Mouse (Mus musculus) intestine, embryonic 16.5 days (tissue): Measurements from ENCODE around the gene Prdx3. TPM values are rescaled to one million over a fixed set of nuclear protein-coding genes. Genes with fewer than 3 reads are reported as not detected.

Experiments
- ATAC-seq: fragments of 200-750 bp; cut with Nextera tagmentation; 2 replicates; pipeline ENCODE4 v1.8.0; 2017; ENCODE audit warnings: moderate TSS enrichment, moderate library complexity
- H3K27ac ChIP-seq: fragments of 300-500 bp; sonication (generic); 2 replicates; pipeline ENCODE4 v1.5.1; 2014; ENCODE audit warnings: mild to moderate bottlenecking, low read length
- H3K27me3 ChIP-seq: fragments of 300-500 bp; sonication (generic); replicated peaks from 2 replicates; pipeline ENCODE4 v1.6.1; 2014; ENCODE audit warnings: low read length, control low read depth, mixed read lengths; ENCODE audit not compliant: control insufficient read depth, insufficient read depth
- H3K36me3 ChIP-seq: fragments of 300-500 bp; sonication (generic); 2 replicates; pipeline ENCODE4 v1.6.1; 2014; ENCODE audit warnings: low read length, control low read depth; ENCODE audit not compliant: control insufficient read depth, insufficient read depth
- H3K4me1 ChIP-seq: fragments of 300-500 bp; sonication (generic); 2 replicates; pipeline ENCODE4 v1.6.1; 2014; ENCODE audit warnings: low read length, control low read depth, mixed read lengths; ENCODE audit not compliant: control insufficient read depth, insufficient read depth
- H3K4me2 ChIP-seq: fragments of 300-500 bp; sonication (generic); 2 replicates; pipeline ENCODE4 v1.6.1; 2014; ENCODE audit warnings: low read depth, low read length, control low read depth
- H3K4me3 ChIP-seq: fragments of 300-500 bp; sonication (generic); 2 replicates; pipeline ENCODE4 v1.5.1; 2014; ENCODE audit warnings: mild to moderate bottlenecking, low read length
- H3K9ac ChIP-seq: fragments of 300-500 bp; sonication (generic); 2 replicates; pipeline ENCODE4 v1.6.1; 2014; ENCODE audit warnings: low read depth, low read length
- H3K9me3 ChIP-seq: fragments of 300-500 bp; sonication (generic); 2 replicates; pipeline ENCODE4 v1.6.1; 2016; ENCODE audit warnings: low read length, control low read depth; ENCODE audit not compliant: control insufficient read depth
- WGBS: fragments of 180-500 bp; shearing (Covaris S2); extraction: QIAGEN DNeasy Blood & Tissue Kit; methylation state at CpG from one replicate; pipeline ENCODE4 v1.1.7; 2014; 5-methylcytosine and 5-hydroxymethylcytosine counted together
- polyA plus RNA-seq: library from polyadenylated mRNA; unstranded; fragments of >200 nt; fragmentation: Nextera tagmentation; extraction: Ambion mirVana; gene quantifications from 2 replicates; pipeline ENCODE4 v1.2.1, GENCODE M21; 2015

Gene Prdx3
- 161 and 179 TPM in 2 replicates for polyA plus RNA-seq

- 0% methylated on average over 28 of the region's 28 CpGs for WGBS
- H3K27me3 ChIP-seq: no peaks in the 10 kb centered on the region
- peak within 1 kb of the TSS; percentile 75 for H3K4me2 ChIP-seq
- H3K4me1 ChIP-seq: peaks cover 7% of the 10 kb centered on the region; the same call in 1 of the 2 replicates
- peak; percentile 98 for ATAC-seq
- H3K4me3 ChIP-seq: peak within 1 kb of the TSS; percentile 83
- 0 out of 2 replicates have a peak, but pooled peaks cover 2% of the 10 kb centered on the region for H3K36me3 ChIP-seq
- H3K27ac ChIP-seq: peak within 1 kb of the TSS; percentile 77
- H3K9ac ChIP-seq: peak within 1 kb of the TSS; percentile 87
- H3K9me3 ChIP-seq: no peaks in the 10 kb centered on the region
Measured at GRCm38 (mm10) chr19:60874064-60874694, at the start of gene Prdx3. Gene Prdx3 (minus strand): TSS chr19:60874556.

GRCm38 (mm10) chr19:60916869-60917570, 42.7 kb upstream of the Prdx3 start:
- no peak overlapping the region for H3K9ac ChIP-seq
- H3K9me3 ChIP-seq: no peaks in the 10 kb centered on the region
- ATAC-seq: no peak
- no peak overlapping the region for H3K4me2 ChIP-seq
- no peak overlapping the region for H3K4me3 ChIP-seq
- H3K27me3 ChIP-seq: no peaks in the 10 kb centered on the region
- no peak overlapping the region for H3K27ac ChIP-seq
- no peaks in the 10 kb centered on the region for H3K36me3 ChIP-seq
- H3K4me1 ChIP-seq: no peaks in the 10 kb centered on the region; the same call in 1 of the 2 replicates
- 89% methylated on average over 6 of the region's 6 CpGs for WGBS

GRCm38 (mm10) chr19:60915862-60916261, 41.5 kb upstream of the Prdx3 start:
- Histone ChIP-seq H3K4me1 (no peaks in the 10 kb centered on the region; the same call in 1 of the 2 replicates), H3K9me3 (no peaks in the 10 kb centered on the region), H3K4me3 (no peak overlapping the region), H3K27me3 (no peaks in the 10 kb centered on the region), H3K36me3 (no peaks in the 10 kb centered on the region), H3K9ac (no peak overlapping the region), H3K27ac (no peak overlapping the region), H3K4me2 (no peak overlapping the region)
- peak; percentile 72; the same call in 1 of the 2 replicates for ATAC-seq
- WGBS: 65% methylated on average over 3 of the region's 3 CpGs

GRCm38 (mm10) chr19:60915236-60915635, 40.9 kb upstream of the Prdx3 start:
- 45% methylated on average over 4 of the region's 4 CpGs for WGBS
- no peak for ATAC-seq

GRCm38 (mm10) chr19:60911653-60912052, 37.3 kb upstream of the Prdx3 start:
- Histone ChIP-seq H3K4me2 (no peak overlapping the region), H3K4me1 (no peaks in the 10 kb centered on the region; the same call in 1 of the 2 replicates), H3K36me3 (no peaks in the 10 kb centered on the region), H3K4me3 (no peak overlapping the region), H3K9ac (no peak overlapping the region), H3K27ac (no peak overlapping the region), H3K27me3 (no peaks in the 10 kb centered on the region), H3K9me3 (no peaks in the 10 kb centered on the region)
- WGBS: 58% methylated on average over 2 of the region's 2 CpGs
- no peak for ATAC-seq

More at GRCm38 (mm10) chr19:60915236-60915635, 40.9 kb upstream of the Prdx3 start:
- H3K9ac ChIP-seq: no peak overlapping the region
- H3K9me3 ChIP-seq: no peaks in the 10 kb centered on the region
- H3K27me3 ChIP-seq: no peaks in the 10 kb centered on the region
- no peak overlapping the region for H3K27ac ChIP-seq
- H3K4me2 ChIP-seq: no peak overlapping the region
- H3K4me1 ChIP-seq: no peaks in the 10 kb centered on the region; the same call in 1 of the 2 replicates
- no peak overlapping the region for H3K4me3 ChIP-seq
- H3K36me3 ChIP-seq: no peaks in the 10 kb centered on the region

GRCm38 (mm10) chr19:60910304-60910703, 35.9 kb upstream of the Prdx3 start:
- no peaks in the 10 kb centered on the region for H3K27me3 ChIP-seq
- no peak for ATAC-seq
- H3K4me1 ChIP-seq: no peaks in the 10 kb centered on the region
- no peak overlapping the region for H3K9ac ChIP-seq
- no peaks in the 10 kb centered on the region for H3K36me3 ChIP-seq
- no peak overlapping the region for H3K4me2 ChIP-seq
- no peak overlapping the region for H3K27ac ChIP-seq
- no peaks in the 10 kb centered on the region for H3K9me3 ChIP-seq
- no peak overlapping the region for H3K4me3 ChIP-seq

- H3K36me3 ChIP-seq: no peaks in the 10 kb centered on the region
- H3K4me2 ChIP-seq: no peak overlapping the region
- H3K27ac ChIP-seq: no peak overlapping the region
- no peak overlapping the region for H3K4me3 ChIP-seq
- WGBS: 88% methylated on average over 5 of the region's 5 CpGs
- no peaks in the 10 kb centered on the region for H3K9me3 ChIP-seq
- H3K9ac ChIP-seq: no peak overlapping the region
- no peaks in the 10 kb centered on the region for H3K4me1 ChIP-seq
- ATAC-seq: no peak
- H3K27me3 ChIP-seq: no peaks in the 10 kb centered on the region
Measured at GRCm38 (mm10) chr19:60905477-60905876, 31.1 kb upstream of the Prdx3 start.

GRCm38 (mm10) chr19:60903971-60904370, 29.6 kb upstream of the Prdx3 start:
- 100% methylated on average over 1 of the region's 1 CpGs for WGBS
- H3K9me3 ChIP-seq: no peaks in the 10 kb centered on the region

GRCm38 (mm10) chr19:60903139-60903538, 28.8 kb upstream of the Prdx3 start:
- Histone ChIP-seq H3K4me3 (no peak overlapping the region), H3K9ac (no peak overlapping the region), H3K27me3 (no peaks in the 10 kb centered on the region), H3K4me2 (no peak overlapping the region), H3K4me1 (no peaks in the 10 kb centered on the region), H3K27ac (no peak overlapping the region), H3K9me3 (no peaks in the 10 kb centered on the region), H3K36me3 (no peaks in the 10 kb centered on the region)
- 45% methylated on average over 1 of the region's 1 CpGs for WGBS
- no peak for ATAC-seq

More at GRCm38 (mm10) chr19:60903971-60904370, 29.6 kb upstream of the Prdx3 start:
- no peak overlapping the region for H3K4me3 ChIP-seq
- H3K4me1 ChIP-seq: no peaks in the 10 kb centered on the region
- no peaks in the 10 kb centered on the region for H3K36me3 ChIP-seq
- H3K9ac ChIP-seq: no peak overlapping the region
- ATAC-seq: no peak
- H3K27ac ChIP-seq: no peak overlapping the region
- H3K4me2 ChIP-seq: no peak overlapping the region
- H3K27me3 ChIP-seq: no peaks in the 10 kb centered on the region
